Mouse (Mus musculus): ENCODE measurements around the gene A630023A22Rik. TPM values are rescaled to one million over a fixed set of nuclear protein-coding genes. Genes with fewer than 3 reads are reported as not detected.

The A630023A22Rik gene
- polyA plus RNA-seq (2016; fragmentation: Nextera tagmentation; extraction: Ambion mirVana): not detected in 2 replicates

DNA sequence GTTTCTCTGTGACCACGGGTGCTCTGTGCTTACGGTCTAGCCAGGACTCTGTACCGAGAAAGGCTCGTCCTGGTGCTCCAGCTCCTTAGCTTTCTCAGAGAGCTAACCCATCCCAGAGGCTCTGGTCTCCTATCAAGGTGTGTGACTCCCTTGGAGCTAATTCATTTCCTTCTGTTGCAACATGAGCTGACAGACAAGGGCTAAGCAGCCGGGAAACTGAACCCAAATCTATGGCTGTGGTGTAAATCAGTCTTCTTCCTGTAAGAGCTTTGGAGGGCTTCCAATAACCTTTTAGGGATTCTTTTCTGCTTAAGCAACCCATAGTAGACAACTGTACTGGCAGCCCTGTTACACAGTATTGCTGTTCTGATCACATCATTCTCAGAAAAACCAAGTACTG is at the start of gene A630023A22Rik:
TSS of gene A630023A22Rik (minus strand) at position 154 of the 400 bp plus-strand sequence.
- Histone ChIP-seq H3K36me3 (no peaks in the 10 kb centered on the region), H3K27ac (no peak within 1 kb of the TSS), H3K9me3 (replicated peaks) (no peaks in the 10 kb centered on the region), H3K4me1 (no peaks in the 10 kb centered on the region), H3K4me3 (no peak within 1 kb of the TSS), H3K4me2 (replicated peaks) (no peak within 1 kb of the TSS), H3K27me3 (no peaks in the 10 kb centered on the region), H3K9ac (no peak within 1 kb of the TSS)
- no peak for ATAC-seq (ENCODE audit: low FRiP score)
- 83% methylated on average over 5 of the region's 5 CpGs for whole genome bisulfite sequencing

DNA sequence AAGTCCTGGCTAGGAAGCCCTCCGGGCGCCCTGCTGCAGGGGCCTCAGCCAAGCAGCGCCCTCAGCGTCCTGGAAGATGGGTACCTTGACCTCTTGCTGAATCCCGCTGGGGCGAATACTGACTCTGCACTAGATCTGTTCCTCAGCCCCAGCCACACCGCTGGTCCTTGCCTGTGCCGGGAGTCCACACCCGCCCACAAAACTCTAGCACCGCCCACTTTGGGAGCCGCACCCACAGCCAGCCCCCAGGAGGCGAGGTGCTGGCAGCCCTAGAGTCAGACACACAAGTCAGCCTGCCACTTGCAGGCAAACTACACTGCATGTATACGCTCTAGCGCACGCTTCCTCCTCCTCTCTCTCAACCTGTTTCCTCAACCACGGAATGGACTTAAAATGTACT is 49.8 kb upstream of the A630023A22Rik start, which contains the start of gene Npy4r:
TSS of gene Npy4r (minus strand) at position 148 of the 400 bp plus-strand sequence.
- peak within 1 kb of the TSS; percentile 25; the same call in 1 of the 2 replicates for H3K4me2 ChIP-seq (replicated peaks)
- H3K9ac ChIP-seq: no peak within 1 kb of the TSS
- no peaks in the 10 kb centered on the region for H3K36me3 ChIP-seq
- 20% methylated on average over 16 of the region's 16 CpGs for WGBS
- H3K27ac ChIP-seq: no peak within 1 kb of the TSS
- H3K4me1 ChIP-seq: peaks cover 9% of the 10 kb centered on the region
- 0 out of 2 replicates have a peak, but pooled peaks cover 5% of the 10 kb centered on the region for H3K27me3 ChIP-seq
- no peak for ATAC-seq (ENCODE audit: low FRiP score)
- H3K9me3 ChIP-seq (replicated peaks): no peaks in the 10 kb centered on the region
- H3K4me3 ChIP-seq: no peak within 1 kb of the TSS

DNA sequence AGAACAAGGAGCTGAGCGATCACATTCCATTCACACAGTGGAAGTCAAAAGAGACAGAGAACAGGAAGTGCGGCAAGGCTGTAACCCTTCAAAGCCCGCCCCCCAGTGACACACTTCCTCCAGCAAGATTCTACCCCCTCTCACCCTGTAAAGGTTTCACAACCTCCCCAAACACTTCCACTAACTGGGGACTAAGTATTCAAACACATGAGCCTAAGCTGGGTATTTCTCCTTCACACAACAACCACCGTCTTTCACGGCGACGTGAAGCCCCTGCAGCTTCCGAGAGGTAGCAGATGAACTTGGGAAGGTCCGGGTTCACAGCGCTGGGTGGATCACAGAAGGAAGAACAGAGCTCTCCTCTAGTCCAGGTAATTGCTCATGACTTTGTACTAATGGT is 40.4 kb upstream of the A630023A22Rik start:
- Histone ChIP-seq H3K27ac (no peak overlapping the region), H3K9me3 (replicated peaks) (no peaks in the 10 kb centered on the region), H3K9ac (no peak overlapping the region), H3K36me3 (no peaks in the 10 kb centered on the region), H3K4me1 (no peaks in the 10 kb centered on the region), H3K4me2 (replicated peaks) (no peak overlapping the region), H3K27me3 (no peaks in the 10 kb centered on the region), H3K4me3 (no peak overlapping the region)
- WGBS: 93% methylated on average over 10 of the region's 10 CpGs
- no peak for ATAC-seq (ENCODE audit: low FRiP score)

DNA sequence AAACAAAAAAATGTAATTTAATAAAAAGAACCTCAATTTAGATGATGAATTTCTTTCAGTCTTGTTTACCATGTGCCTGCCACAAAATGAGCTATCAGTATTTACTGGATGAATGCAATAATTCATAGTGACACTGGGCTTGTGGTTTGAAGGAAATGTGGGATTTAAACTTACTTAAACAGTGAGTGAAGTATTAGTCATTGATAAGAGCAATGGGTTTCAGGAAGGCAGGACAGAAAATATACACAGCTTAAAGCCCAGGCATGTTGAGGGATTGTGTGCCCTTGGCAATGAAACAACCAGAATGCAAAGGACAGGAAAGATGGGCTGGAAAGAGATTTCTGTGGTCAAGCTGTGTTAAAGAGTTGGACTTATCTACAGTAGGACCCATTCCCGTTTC is 39.8 kb upstream of the A630023A22Rik start:
- no peak for ATAC-seq (ENCODE audit: low FRiP score)
- no peak overlapping the region for H3K9ac ChIP-seq

DNA sequence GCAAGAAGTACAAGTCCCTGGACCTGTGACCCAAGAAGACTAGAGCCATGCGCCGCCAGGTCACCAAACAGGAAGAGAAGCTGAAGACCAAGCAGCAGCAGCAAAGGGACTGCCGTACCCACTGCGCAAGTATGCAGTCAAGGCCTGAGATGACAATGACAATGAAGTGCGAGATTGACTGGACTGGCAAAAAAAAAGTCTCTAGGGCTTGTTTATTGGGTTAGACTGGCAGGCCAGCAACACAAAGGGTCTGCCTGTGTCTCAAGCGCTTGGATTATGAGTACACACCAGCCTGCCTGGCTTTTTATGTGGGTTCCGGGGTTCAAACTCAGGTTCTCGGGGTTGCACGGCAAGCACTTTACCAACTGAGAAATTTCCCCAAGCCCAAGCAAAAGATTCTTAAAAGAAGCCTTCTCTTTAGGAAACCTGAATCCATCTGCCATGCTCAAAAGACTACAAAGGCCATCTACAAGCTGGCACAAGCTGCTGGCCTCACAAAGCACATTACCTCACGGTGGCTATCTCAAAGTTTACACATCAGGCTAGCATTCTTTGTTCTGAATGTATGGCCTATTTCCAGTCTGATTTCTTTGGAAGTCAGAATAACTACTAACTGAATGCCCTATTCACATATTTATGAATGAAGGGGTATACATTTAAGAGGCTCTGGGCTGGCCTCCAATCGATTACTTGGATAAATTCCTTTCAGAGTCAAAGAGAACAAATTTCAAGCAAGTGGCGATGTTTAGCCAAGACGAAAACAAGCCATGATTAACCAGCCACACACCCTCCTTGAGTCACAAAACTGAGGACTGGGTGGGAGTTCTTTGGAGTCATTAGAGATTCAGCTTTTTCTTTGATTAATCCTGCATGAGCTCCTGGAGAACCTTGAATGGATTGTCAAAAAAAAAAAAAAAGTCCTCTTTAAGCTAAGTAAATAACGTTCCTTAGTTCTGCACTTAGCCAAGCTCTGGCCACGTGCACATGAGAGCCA is 37.4 kb upstream of the A630023A22Rik start:
- Histone ChIP-seq H3K4me2 (replicated peaks) (no peak overlapping the region), H3K36me3 (no peaks in the 10 kb centered on the region)
- 85% methylated on average over 15 of the region's 15 CpGs for WGBS

More for the DNA sequence above, 39.8 kb upstream of the A630023A22Rik start:
- Histone ChIP-seq H3K4me1 (no peaks in the 10 kb centered on the region), H3K4me3 (no peak overlapping the region), H3K9me3 (replicated peaks) (no peaks in the 10 kb centered on the region), H3K27me3 (no peaks in the 10 kb centered on the region), H3K4me2 (replicated peaks) (no peak overlapping the region), H3K27ac (no peak overlapping the region), H3K36me3 (no peaks in the 10 kb centered on the region)
- WGBS: 74% methylated on average over 1 of the region's 1 CpGs

DNA sequence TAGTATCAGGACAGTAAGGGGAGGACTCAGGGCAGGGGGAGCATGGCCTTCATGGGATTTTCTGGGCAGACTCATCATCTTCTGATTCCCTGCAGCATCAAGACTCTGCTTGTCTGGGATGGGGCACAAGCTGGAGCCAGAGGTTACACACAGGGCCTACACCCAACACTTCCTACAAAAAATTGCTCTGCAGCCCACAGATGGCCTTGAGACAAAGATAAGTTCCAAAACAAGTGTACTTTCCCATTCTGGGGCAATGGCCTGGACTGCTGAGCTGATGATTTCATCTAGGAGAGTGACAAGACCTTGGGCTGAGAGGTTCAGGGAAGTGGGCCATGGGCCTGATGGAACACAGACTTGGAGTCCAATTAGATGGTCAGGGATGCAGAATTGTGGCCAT is 32.8 kb upstream of the A630023A22Rik start:
- ATAC-seq (ENCODE audit: low FRiP score): no peak
- Histone ChIP-seq H3K4me2 (replicated peaks) (no peak overlapping the region), H3K27ac (no peak overlapping the region), H3K9me3 (replicated peaks) (no peaks in the 10 kb centered on the region), H3K4me3 (no peak overlapping the region), H3K4me1 (peaks cover 5% of the 10 kb centered on the region), H3K27me3 (no peaks in the 10 kb centered on the region; the same call in 1 of the 2 replicates), H3K9ac (no peak overlapping the region), H3K36me3 (no peaks in the 10 kb centered on the region)

More for the DNA sequence above, 37.4 kb upstream of the A630023A22Rik start:
- Histone ChIP-seq H3K9ac (no peak overlapping the region), H3K9me3 (replicated peaks) (no peaks in the 10 kb centered on the region), H3K27ac (no peak overlapping the region), H3K27me3 (no peaks in the 10 kb centered on the region; the same call in 1 of the 2 replicates), H3K4me3 (no peak overlapping the region), H3K4me1 (no peaks in the 10 kb centered on the region)
- ATAC-seq (ENCODE audit: low FRiP score): no peak

DNA sequence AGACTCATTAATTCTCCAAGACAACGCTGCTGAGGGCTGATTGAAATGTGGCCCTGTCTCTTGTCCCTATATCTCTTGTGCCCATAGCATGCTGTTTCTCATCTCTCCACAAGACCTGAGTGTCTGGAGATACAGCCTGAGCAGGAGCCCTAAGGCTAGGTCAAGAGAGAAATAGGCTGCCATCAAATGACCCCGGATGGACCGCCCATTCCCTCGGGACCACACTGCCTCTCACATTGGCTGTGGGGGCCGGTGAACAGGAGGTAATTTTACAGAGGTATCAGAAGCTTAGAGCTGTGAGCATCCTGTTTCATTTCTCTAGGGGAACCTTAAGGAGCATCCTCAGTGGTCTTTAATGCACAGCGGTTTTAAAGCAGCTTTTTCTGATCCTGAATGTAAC is 28.7 kb upstream of the A630023A22Rik start:
- Histone ChIP-seq H3K36me3 (no peaks in the 10 kb centered on the region), H3K9me3 (replicated peaks) (no peaks in the 10 kb centered on the region), H3K27ac (no peak overlapping the region), H3K4me3 (no peak overlapping the region), H3K9ac (no peak overlapping the region), H3K4me1 (peaks cover 5% of the 10 kb centered on the region), H3K27me3 (no peaks in the 10 kb centered on the region), H3K4me2 (replicated peaks) (no peak overlapping the region)
- no peak for ATAC-seq (ENCODE audit: low FRiP score)
- WGBS: 67% methylated on average over 6 of the region's 6 CpGs

DNA sequence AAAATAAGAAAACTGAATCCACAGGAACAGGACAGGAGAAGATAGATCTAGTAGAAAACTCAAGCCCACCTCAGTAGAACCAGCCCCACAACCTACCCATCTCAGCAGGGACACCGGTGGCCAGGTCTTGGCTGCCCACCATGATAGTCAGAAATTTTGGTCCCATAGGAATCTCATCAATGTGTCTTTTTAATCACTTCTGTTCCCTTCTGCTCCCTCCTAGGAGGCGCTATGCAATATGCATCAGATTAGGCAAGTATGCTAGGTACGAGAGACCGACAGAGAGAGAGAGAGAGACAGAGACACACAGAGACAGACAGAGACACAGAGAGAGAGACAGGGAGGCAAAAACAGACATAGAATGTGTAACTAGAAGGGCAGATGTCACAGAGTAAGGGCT is 19.1 kb upstream of the A630023A22Rik start:
- H3K4me3 ChIP-seq: no peak overlapping the region
- ATAC-seq (ENCODE audit: low FRiP score): no peak
- H3K27me3 ChIP-seq: no peaks in the 10 kb centered on the region
- no peak overlapping the region for H3K4me2 ChIP-seq (replicated peaks)
- 89% methylated on average over 4 of the region's 4 CpGs for WGBS
- H3K9me3 ChIP-seq (replicated peaks): no peaks in the 10 kb centered on the region
- no peaks in the 10 kb centered on the region for H3K4me1 ChIP-seq
- H3K27ac ChIP-seq: no peak overlapping the region
- H3K9ac ChIP-seq: no peak overlapping the region
- H3K36me3 ChIP-seq: no peaks in the 10 kb centered on the region

DNA sequence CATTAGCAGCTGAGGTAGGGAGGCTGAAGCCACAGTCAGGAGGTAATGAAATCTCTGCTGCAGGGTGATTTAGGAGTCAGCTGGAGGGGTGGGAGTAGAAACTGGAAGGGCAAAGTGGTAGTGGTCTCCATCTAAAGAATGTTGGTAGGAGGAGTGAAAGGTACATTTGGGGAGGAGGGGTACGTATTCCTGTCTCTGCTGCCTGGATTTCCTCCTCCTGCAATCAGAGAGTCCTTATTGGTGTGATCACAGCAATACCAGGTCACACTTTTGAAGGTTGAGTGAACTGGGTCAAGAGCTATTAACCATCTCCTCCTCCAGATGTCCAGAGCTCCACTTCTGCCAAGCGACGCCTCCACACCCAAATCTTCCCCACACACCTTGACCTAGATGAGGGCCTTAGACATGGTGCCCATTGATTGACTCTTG is 18.4 kb upstream of the A630023A22Rik start:
- no peak for ATAC-seq (ENCODE audit: low FRiP score)

DNA sequence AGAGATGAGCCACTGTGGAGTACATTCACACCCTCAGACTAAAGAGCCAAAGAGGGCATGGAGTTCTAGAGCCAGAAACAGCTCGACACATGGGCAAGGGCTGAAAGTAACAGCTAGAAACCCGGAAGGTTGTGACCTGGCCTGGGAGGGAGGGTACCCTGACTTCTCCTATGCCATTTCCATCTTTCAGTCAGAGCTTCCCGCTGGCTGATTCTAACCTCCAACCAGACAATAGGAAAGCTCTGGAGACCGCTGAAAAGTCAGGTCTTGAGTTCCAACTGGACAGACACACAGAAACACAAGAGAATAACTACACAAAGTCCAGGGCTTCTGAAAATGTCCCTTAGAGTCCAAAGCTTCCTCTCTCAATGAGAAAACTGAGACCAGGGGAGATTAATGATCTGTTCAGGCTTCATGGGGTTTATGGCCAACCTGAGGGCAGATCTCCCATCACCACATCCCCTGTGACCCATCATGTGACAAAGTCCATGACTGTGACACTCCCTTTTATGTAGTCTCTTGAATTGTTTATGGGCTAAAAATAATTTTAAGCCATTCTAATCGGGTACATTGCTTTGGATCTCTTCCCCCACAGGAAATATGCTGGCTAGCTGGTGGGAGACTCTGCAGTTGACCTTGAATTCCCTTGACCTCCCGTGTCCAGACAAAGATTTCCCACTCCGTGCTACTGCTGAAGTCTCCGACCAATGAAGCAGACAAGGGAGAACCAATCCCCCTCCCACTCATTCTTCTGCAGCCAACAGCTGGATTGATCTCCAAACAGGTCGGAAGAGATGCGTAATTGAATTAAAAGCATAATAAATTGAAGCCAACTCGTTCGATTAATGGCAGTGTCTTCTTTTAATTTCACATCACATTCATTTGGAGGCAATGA is 17.7 kb upstream of the A630023A22Rik start:
- Histone ChIP-seq H3K9me3 (replicated peaks) (no peaks in the 10 kb centered on the region), H3K36me3 (no peaks in the 10 kb centered on the region), H3K9ac (no peak overlapping the region), H3K4me3 (no peak overlapping the region), H3K27me3 (no peaks in the 10 kb centered on the region), H3K4me1 (no peaks in the 10 kb centered on the region), H3K27ac (no peak overlapping the region), H3K4me2 (replicated peaks) (no peak overlapping the region)
- WGBS: 79% methylated on average over 12 of the region's 12 CpGs
- ATAC-seq (ENCODE audit: low FRiP score): no peak

More for the DNA sequence above, 18.4 kb upstream of the A630023A22Rik start:
- Histone ChIP-seq H3K36me3 (no peaks in the 10 kb centered on the region), H3K27ac (no peak overlapping the region), H3K4me2 (replicated peaks) (no peak overlapping the region), H3K9me3 (replicated peaks) (no peaks in the 10 kb centered on the region), H3K4me3 (no peak overlapping the region), H3K9ac (no peak overlapping the region), H3K27me3 (no peaks in the 10 kb centered on the region), H3K4me1 (no peaks in the 10 kb centered on the region)
- 94% methylated on average over 3 of the region's 3 CpGs for WGBS

DNA sequence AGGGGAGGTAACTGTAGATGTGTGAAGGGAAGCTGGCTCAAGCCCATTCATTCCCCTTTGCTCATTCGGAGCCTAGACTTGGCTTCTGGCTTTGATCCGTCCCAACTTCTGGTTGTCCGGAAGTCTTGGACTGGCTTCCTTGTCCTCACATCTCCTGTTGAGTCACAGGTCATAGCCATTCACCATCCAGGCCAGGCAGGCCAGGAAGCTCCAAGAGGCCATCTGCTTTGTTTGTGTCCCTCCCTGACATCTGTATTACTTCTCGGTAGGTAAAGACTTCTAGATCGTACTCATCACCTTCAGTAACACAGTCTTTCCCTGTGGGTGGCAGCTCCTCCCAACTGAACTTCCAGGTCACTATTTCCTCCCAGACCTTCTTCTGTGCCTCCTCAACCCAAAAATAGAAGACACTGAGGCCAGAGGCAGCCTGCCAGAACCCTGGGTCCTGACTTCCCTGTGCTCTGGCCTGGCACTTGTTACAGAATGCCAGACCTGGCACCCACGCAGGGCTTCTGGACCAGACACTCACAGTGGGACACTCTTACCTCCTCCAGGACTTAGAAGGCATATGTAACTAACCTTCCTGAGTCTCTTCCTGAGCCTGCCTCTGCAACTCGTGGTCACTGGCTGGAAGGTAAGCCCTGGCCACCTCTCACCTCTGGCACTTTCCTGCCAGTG is 16.6 kb upstream of the A630023A22Rik start:
- H3K27me3 ChIP-seq: no peaks in the 10 kb centered on the region
- 85% methylated on average over 7 of the region's 7 CpGs for WGBS
- H3K27ac ChIP-seq: no peak overlapping the region
- no peaks in the 10 kb centered on the region for H3K36me3 ChIP-seq
- no peaks in the 10 kb centered on the region for H3K9me3 ChIP-seq (replicated peaks)
- ATAC-seq (ENCODE audit: low FRiP score): no peak
- no peak overlapping the region for H3K4me3 ChIP-seq
- H3K9ac ChIP-seq: no peak overlapping the region
- H3K4me1 ChIP-seq: no peaks in the 10 kb centered on the region
- no peak overlapping the region for H3K4me2 ChIP-seq (replicated peaks)
